Mouse (Mus musculus): Measurements from ENCODE around the gene Lasp1.
"Not testable (repeated sequence)": the region's sequence is repeated elsewhere in the genome, so short reads cannot be mapped to it uniquely, and the experiment has no call there.

Gene Lasp1

DNA sequence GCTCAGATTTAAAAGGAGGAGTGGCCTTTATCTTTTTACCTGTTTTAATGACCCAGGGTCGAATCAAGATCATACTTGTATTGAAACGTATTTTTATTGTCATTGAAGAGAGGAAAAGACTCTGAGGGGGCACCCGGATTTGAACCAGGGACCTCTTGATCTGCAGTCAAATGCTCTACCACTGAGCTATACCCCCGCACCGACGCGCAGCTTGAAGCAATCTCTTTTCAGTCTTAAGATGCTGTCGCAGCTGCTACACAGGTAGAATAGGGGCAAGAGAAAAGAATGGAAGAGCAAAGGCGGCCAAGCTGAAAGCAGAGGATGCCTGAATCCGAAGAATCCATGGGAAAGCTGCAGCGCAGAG lies at the start of gene Lasp1:
Gene Lasp1 (plus strand): TSS at position 219 of the 364 bp plus-strand sequence.
- peak; percentile 92 to 94 for DNase-seq (ENCODE audit: low spot score in 2 of 2)

- peak in 1 of 2 experiments; percentile 30 for DNase-seq (ENCODE audit: low spot score in 2 of 2)
Measured at GRCm38 (mm10) chr11:97753277-97753676, 45.5 kb upstream of the Lasp1 start.

- DNase-seq (ENCODE audit: low spot score in 2 of 2), result no peak
Measured at GRCm38 (mm10) chr11:97758125-97758524, 40.7 kb upstream of the Lasp1 start.

DNA sequence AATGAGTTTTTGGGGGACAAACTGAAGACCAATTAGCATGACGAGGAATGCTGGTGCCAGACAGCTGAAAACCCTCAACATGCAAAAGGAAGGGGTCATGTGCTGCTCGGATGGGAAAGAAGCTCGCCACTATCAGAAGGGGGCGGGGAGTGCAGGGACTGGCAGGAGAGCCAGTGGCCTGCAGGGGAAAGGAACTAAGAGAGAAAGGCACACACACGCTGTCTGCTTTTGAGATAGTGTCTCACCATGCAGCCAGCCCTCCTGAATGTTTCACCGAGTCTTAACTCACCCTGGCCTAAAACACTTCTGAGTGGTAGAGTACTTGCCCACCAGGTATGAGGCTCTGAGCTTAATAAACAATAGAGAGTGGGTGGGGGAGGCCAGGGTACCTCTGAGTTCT lies 39.9 kb upstream of the Lasp1 start:
- DNase-seq (ENCODE audit: low spot score in 2 of 2), result no peak

- no peak for DNase-seq (ENCODE audit: low spot score in 2 of 2)
Measured at GRCm38 (mm10) chr11:97761638-97762037, 37.2 kb upstream of the Lasp1 start.

- peak; percentile 88 to 90 for DNase-seq (ENCODE audit: low spot score in 2 of 2)
Measured at GRCm38 (mm10) chr11:97766154-97766881, 32.5 kb upstream of the Lasp1 start, which contains the start of gene Cwc25. Gene Cwc25, minus strand, starts transcription at chr11:97766556.

- DNase-seq (ENCODE audit: low spot score in 2 of 2), result no peak
Measured at GRCm38 (mm10) chr11:97769704-97770103, 29.1 kb upstream of the Lasp1 start.

DNA sequence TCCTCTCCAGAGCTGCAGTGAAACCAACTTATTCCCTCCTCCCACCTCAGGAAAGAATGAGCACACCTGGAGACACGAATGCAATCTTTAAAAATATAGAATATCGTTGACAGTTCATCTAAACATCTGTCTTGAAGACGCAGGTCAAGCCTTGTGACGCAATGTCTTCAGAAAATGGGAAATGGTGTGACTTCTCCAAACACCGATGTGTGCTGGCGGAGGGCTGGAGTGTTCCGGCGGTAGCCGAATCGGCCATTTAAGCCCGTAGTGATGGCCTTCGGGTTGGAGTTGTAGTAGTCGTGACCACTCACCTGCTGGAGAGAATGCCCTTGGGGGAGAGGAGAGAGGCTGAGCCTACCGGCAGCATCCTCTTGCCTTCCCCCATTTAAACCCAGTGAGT lies 27.4 kb upstream of the Lasp1 start:
- no peak for DNase-seq (ENCODE audit: low spot score in 2 of 2)

DNA sequence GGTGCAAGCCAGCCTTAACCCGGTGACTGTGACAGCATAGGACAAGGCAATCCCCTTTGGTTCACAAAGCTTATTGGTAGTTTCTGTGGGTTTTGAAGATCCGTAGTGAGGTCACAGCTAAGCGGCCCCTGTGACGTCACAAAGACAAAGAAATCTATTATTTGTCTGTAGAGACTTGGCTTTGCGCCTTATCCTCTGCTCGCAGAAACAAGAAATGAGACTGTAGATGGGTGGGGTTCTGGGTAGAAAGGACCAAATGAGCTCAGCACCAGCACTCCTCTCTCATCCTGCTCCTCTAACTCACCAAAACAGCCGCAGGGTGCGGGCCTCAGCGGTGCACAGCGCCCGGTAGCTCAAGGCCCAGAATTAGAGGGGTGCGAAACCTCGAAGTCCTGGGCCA lies 23.6 kb upstream of the Lasp1 start:
- no peak for DNase-seq (ENCODE audit: low spot score in 2 of 2)

GRCm38 (mm10) chr11:97775808-97776496 lies 22.8 kb upstream of the Lasp1 start, which contains the start of gene 1700001P01Rik:
Gene 1700001P01Rik, minus strand, starts transcription at chr11:97775918.
- no peak for DNase-seq (ENCODE audit: low spot score in 2 of 2)

DNA sequence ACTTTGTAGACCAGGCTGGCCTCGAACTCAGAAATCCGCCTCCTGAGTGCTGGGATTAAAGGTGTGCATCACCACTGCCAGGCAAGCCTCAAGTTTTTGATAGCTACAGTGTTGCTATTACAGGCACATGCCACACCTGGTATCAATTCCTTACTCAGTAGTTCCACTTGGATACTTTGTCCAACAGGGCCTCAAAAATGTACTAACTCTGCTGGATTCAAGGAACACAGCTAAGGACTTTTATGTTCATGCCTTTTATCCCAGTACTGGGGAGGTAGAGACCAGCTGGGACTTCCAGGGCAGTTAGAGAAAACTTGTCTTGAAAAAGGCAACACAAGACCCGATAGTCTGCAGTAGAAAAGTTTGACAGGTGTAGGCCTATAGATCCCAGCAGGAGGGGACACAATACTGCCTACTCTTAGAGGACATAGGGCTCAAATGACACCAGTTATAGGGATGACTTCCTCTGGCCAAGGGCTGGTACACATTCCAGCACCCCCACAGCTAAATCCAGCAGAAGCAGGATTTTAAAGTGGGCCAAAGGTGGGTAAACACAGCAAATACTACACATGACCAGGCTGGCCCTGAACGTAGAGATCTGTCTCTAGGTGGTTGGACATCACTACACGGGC lies 22.2 kb upstream of the Lasp1 start:
- DNase-seq (ENCODE audit: low spot score in 2 of 2), result no peak

GRCm38 (mm10) chr11:97777129-97777529 lies 21.7 kb upstream of the Lasp1 start:
- no peak for DNase-seq (ENCODE audit: low spot score in 2 of 2)

- DNase-seq (ENCODE audit: low spot score in 2 of 2), result no peak
Measured at GRCm38 (mm10) chr11:97778918-97779317, 19.9 kb upstream of the Lasp1 start.

DNA sequence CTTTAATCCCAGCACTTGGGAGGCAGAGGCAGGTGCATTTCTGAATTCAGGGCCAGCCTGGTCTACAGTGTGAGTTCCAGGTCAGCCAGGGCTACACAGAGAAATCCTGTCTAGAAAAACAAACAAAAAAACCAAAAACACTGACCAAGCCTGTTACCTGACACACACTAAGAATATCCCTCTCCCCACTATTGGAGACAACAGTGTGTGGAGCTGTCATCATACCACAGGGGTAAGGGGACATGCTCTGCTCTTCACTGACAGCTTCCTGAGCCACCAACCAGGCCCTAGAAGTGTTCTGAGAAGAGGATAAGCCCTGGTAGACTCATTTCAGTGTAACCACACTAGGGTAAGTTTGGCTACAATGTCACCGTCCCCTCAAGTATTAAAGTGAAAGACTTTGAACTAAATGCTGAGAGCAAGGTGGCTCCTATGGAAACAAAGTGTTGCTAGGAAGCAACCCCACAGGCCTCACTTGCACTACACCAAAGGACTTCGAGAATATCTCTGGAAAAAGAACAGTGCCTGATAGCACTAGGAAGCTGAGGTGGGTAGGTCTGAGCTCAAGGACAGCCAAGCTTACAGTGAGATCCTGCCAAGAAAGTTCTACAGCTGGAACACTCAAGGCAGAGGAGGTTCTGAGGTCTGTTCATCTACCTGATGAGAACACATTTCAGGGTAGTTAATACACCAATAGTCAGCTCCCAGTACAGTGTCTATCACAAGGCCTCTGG lies 18.7 kb upstream of the Lasp1 start:
- no peak for DNase-seq (ENCODE audit: low spot score in 2 of 2)

- DNase-seq (ENCODE audit: low spot score in 2 of 2), result no peak
Measured at GRCm38 (mm10) chr11:97781478-97781831, 17.3 kb upstream of the Lasp1 start.

DNA sequence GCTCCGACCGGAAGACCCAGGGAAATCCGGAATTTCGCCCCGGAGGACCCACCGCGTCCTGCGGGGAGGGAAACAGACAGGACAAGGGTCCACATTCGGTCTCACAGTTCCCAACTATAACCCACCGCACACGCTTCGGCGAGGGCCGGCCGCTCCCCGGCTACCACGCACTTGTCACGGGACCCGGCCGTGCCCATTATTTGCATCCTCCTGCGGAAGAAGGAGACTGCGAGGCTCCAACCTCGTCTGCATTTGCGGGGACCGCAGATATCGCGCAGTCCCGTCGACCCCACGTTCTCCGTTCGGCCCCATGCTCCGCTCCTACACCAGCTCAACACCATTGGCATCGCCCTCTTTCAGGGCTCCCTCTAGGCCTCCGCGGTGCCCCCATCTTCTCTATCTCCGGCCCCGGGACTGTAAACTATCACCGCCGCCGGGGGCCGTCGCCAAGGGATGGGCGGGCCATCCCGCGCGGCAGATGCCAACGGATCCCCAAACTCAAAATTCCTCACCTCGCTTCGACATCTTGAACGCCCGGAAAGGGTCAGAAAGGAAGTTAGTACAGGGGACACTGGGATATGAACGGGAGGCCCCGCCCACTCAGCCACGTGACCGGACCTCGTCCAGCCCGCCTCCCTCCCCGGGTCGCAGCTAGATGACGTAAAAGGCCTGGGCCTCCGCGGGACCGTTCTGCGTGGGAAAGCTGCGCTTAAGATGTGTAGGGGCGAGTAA lies 16.8 kb upstream of the Lasp1 start, which contains the start of gene Rpl23:
Gene Rpl23 (minus strand): TSS at position 606 of the 732 bp plus-strand sequence.
- peak; percentile 99 to 100 for DNase-seq (ENCODE audit: low spot score in 2 of 2)

- DNase-seq (ENCODE audit: low spot score in 2 of 2), result no peak
Measured at GRCm38 (mm10) chr11:97782564-97782895, 16.3 kb upstream of the Lasp1 start.

- DNase-seq (ENCODE audit: low spot score in 2 of 2), result no peak
Measured at GRCm38 (mm10) chr11:97787961-97788360, 10.8 kb upstream of the Lasp1 start.

- no peak for DNase-seq (ENCODE audit: low spot score in 2 of 2)
Measured at GRCm38 (mm10) chr11:97789727-97790126, 9.1 kb upstream of the Lasp1 start.

- not testable (repeated sequence) for DNase-seq (ENCODE audit: low spot score in 2 of 2)
Measured at GRCm38 (mm10) chr11:97790778-97791438, 7.9 kb upstream of the Lasp1 start.

- DNase-seq (ENCODE audit: low spot score in 2 of 2), result no peak
Measured at GRCm38 (mm10) chr11:97793165-97793564, 5.6 kb upstream of the Lasp1 start.

Data from frontal cortex, postnatal 25 days (tissue).